ENCODE assay signal across 22 mouse cellular contexts in the genomic region with DNA sequence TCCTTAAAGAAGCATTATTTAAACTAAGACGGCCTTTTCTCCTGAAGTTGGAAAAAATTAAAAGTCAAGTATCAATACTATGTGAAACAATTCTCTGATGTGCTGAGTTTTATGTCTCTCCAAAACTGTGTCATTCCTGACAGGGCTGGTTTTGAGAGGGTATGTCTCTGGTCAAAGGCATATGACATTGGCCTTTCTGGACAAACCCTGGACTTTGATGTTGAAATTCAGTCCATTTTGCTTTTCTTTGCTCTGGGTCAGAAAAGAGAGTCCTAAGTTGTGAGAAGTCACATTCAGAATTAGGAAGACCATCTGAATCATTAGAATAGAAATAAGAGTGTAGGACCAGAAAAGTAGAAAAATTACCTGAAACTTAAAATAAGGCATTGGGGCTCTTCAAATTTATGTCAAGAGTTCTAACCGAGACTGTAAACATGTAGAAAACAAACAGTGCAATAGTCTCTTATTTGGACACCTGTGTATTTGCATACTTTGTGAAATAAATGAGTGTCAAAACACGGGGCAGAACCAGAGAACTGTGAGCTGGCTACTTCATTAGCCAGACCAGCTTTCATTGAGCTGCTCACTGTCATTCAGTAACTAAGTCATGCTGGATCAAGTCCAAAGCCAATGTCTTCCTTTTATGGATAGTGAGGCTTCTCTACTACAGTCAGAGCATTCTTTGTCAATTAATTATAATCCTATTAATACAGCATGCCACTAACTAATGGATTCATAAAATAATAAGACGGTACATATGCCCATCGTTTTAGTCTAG.
DNase-seq lines count a peak whose midpoint lies in the region; ATAC-seq and TF ChIP-seq lines count a peak whose summit lies in the region.
"Had no signal": no experiment of that assay in that cellular context is flagged by ENCODE, and none has a peak within 500 bp of the region (broad histone marks: within the 10 kb centered on the region; RNA-seq: fewer than 3 reads in every experiment).

No protein-coding gene starts in this region.

- 65% methylated on average over 5 of the region's 5 CpGs for WGBS in kidney, adult 2 months
- WGBS in kidney, embryonic 14.5 days: 88% methylated on average over 5 of the region's 5 CpGs
- 91% methylated on average over 5 of the region's 5 CpGs for WGBS in kidney, embryonic 16.5 days
- 75% methylated on average over 5 of the region's 5 CpGs for WGBS in lung, postnatal 0 days

- no peak for ATAC-seq in kidney, embryonic 14.5 days (ENCODE audit: low FRiP score, low TSS enrichment)
- no peak for ATAC-seq in kidney, embryonic 16.5 days (ENCODE audit: low FRiP score, low TSS enrichment)
- ATAC-seq in lung, postnatal 0 days: no peak
- ATAC-seq: forebrain, embryonic 15.5 days had no signal

- H3K4me2 ChIP-seq in kidney, embryonic 14.5 days (replicated peaks; ENCODE audit: low read depth, low read length): no peak overlapping the region
- no peak overlapping the region for H3K4me2 ChIP-seq in kidney, embryonic 16.5 days (replicated peaks; ENCODE audit: low read depth, low read length)
- no peak overlapping the region for H3K4me2 ChIP-seq in lung, postnatal 0 days (replicated peaks; ENCODE audit: low read depth, low read length)
- H3K4me2 ChIP-seq: embryonic facial prominence, embryonic 15.5 days; forebrain, embryonic 15.5 days; hindbrain, embryonic 12.5 days had no signal

- DNase-seq in kidney, adult 2 months: peak; percentile 79
- peak; percentile 45 to 74 for DNase-seq in kidney, postnatal 36 days
- DNase-seq in lung, postnatal 36 days: peak; percentile 15
- DNase-seq in lung, postnatal 0 days (ENCODE audit: low spot score): no peak
- no peak for DNase-seq in cerebellum, postnatal 36 days
- DNase-seq: adrenal gland, adult 2 months; adrenal gland, postnatal 25 days; cerebellum, adult 2 months; embryo, embryonic 11 days; gastrocnemius, postnatal 10 days; heart, adult 18-20 months; heart, postnatal 10 days; heart, postnatal 4 days had no signal

- TF ChIP-seq EP300 in lung, postnatal 0 days (IDR thresholded peaks at IDR 0.05): no peak

- no peak for TF ChIP-seq CTCF in kidney, adult 2 months (conservative IDR thresholded peaks at IDR 0.05; ENCODE audit: insufficient read depth, insufficient read length, low read depth, low read length)
- no peak for TF ChIP-seq CTCF in lung, postnatal 0 days (IDR thresholded peaks at IDR 0.05)

- TF ChIP-seq POLR2A in kidney, adult 2 months (IDR thresholded peaks at IDR 0.05; ENCODE audit: low read depth, low read length): no peak

- H3K9me3 ChIP-seq in kidney, embryonic 14.5 days (ENCODE audit: control insufficient read depth, low read length): no peaks in the 10 kb centered on the region
- H3K9me3 ChIP-seq in kidney, embryonic 16.5 days (ENCODE audit: low read length): no peaks in the 10 kb centered on the region
- no peaks in the 10 kb centered on the region for H3K9me3 ChIP-seq in lung, postnatal 0 days (ENCODE audit: low read length)
- H3K9me3 ChIP-seq: embryonic facial prominence, embryonic 15.5 days; forebrain, embryonic 10.5 days; forebrain, embryonic 15.5 days; heart, embryonic 10.5 days; hindbrain, embryonic 12.5 days had no signal

- no peak overlapping the region for H3K27ac ChIP-seq in kidney, adult 2 months (ENCODE audit: insufficient read depth, low read depth, low read length)
- H3K27ac ChIP-seq in kidney, embryonic 14.5 days (ENCODE audit: low read depth, low read length): no peak overlapping the region
- no peak overlapping the region for H3K27ac ChIP-seq in kidney, embryonic 16.5 days (ENCODE audit: low read length)
- H3K27ac ChIP-seq in lung, postnatal 0 days (ENCODE audit: low read length): no peak overlapping the region
- H3K27ac ChIP-seq: embryonic facial prominence, embryonic 15.5 days; forebrain, embryonic 10.5 days; forebrain, embryonic 15.5 days; heart, embryonic 10.5 days; hindbrain, embryonic 12.5 days had no signal

- H3K27me3 ChIP-seq in kidney, adult 2 months (replicated peaks; ENCODE audit: control insufficient read depth, insufficient read depth, low read length): no peaks in the 10 kb centered on the region
- no peaks in the 10 kb centered on the region for H3K27me3 ChIP-seq in kidney, embryonic 14.5 days (ENCODE audit: control insufficient read depth, insufficient read depth, low read length)
- no peaks in the 10 kb centered on the region for H3K27me3 ChIP-seq in kidney, embryonic 16.5 days (ENCODE audit: insufficient read depth, low read length)
- no peaks in the 10 kb centered on the region for H3K27me3 ChIP-seq in lung, postnatal 0 days (replicated peaks; ENCODE audit: insufficient read depth, low read length)
- H3K27me3 ChIP-seq: CH12.LX; embryonic facial prominence, embryonic 15.5 days; forebrain, embryonic 15.5 days; hindbrain, embryonic 12.5 days had no signal

- H3K36me3 ChIP-seq in kidney, adult 2 months (ENCODE audit: control insufficient read depth, insufficient read depth, low read length): no peaks in the 10 kb centered on the region
- H3K36me3 ChIP-seq in kidney, embryonic 14.5 days (ENCODE audit: control insufficient read depth, insufficient read depth, low read length): no peaks in the 10 kb centered on the region
- H3K36me3 ChIP-seq in kidney, embryonic 16.5 days (ENCODE audit: insufficient read depth, low read length): no peaks in the 10 kb centered on the region
- no peaks in the 10 kb centered on the region for H3K36me3 ChIP-seq in lung, postnatal 0 days (ENCODE audit: insufficient read depth, low read length)
- H3K36me3 ChIP-seq: embryonic facial prominence, embryonic 15.5 days; forebrain, embryonic 10.5 days; forebrain, embryonic 15.5 days; heart, embryonic 10.5 days; hindbrain, embryonic 12.5 days had no signal

- H3K4me3 ChIP-seq in kidney, adult 2 months (ENCODE audit: insufficient read depth, low read depth, low read length): no peak overlapping the region
- no peak overlapping the region for H3K4me3 ChIP-seq in kidney, embryonic 14.5 days (ENCODE audit: low read length)
- H3K4me3 ChIP-seq in kidney, embryonic 16.5 days (ENCODE audit: low read length): no peak overlapping the region
- H3K4me3 ChIP-seq in lung, postnatal 0 days (ENCODE audit: low read depth, low read length): no peak overlapping the region
- H3K4me3 ChIP-seq: embryonic facial prominence, embryonic 15.5 days; erythroblast, embryonic 14.5 days; forebrain, embryonic 10.5 days; forebrain, embryonic 15.5 days; heart, embryonic 10.5 days; hindbrain, embryonic 12.5 days had no signal

- no peak overlapping the region for H3K9ac ChIP-seq in kidney, embryonic 14.5 days (ENCODE audit: low read depth, low read length)
- no peak overlapping the region for H3K9ac ChIP-seq in kidney, embryonic 16.5 days (replicated peaks; ENCODE audit: low read length)
- no peak overlapping the region for H3K9ac ChIP-seq in lung, postnatal 0 days (replicated peaks; ENCODE audit: low read depth)
- H3K9ac ChIP-seq: embryonic facial prominence, embryonic 15.5 days; forebrain, embryonic 15.5 days; hindbrain, embryonic 12.5 days had no signal

- H3K4me1 ChIP-seq in kidney, adult 2 months (ENCODE audit: control insufficient read depth, insufficient read depth, low read length): no peaks in the 10 kb centered on the region
- H3K4me1 ChIP-seq in kidney, embryonic 14.5 days (ENCODE audit: control insufficient read depth, insufficient read depth, low read length): no peaks in the 10 kb centered on the region
- peaks cover 12% of the 10 kb centered on the region; the same call in 1 of the 2 replicates for H3K4me1 ChIP-seq in kidney, embryonic 16.5 days (ENCODE audit: insufficient read depth, low read length)
- no peaks in the 10 kb centered on the region for H3K4me1 ChIP-seq in lung, postnatal 0 days (ENCODE audit: insufficient read depth, low read depth, low read length)
- H3K4me1 ChIP-seq: embryonic facial prominence, embryonic 15.5 days; forebrain, embryonic 10.5 days; hindbrain, embryonic 12.5 days had no signal

Comparison
In these comparisons a context has a peak if more than half of its experiments do, and no peak if none do; other contexts are left out.
1. DNase-seq: peak in kidney, adult 2 months (single experiment), kidney, postnatal 36 days (2 of 2) and lung, postnatal 36 days (single experiment); none in lung, postnatal 0 days (single experiment) and cerebellum, postnatal 36 days (0 of 2).